Mouse (Mus musculus) adrenal gland, postnatal 14 days (tissue): ENCODE measurements around the gene Tanc1. TPM values are rescaled to one million over a fixed set of nuclear protein-coding genes. Genes with fewer than 3 reads are reported as not detected.
"Not testable (repeated sequence)": the region's sequence is repeated elsewhere in the genome, so short reads cannot be mapped to it uniquely, and the experiment has no call there.

Experiments used
- DNase-seq: peaks from one replicate; pipeline ENCODE4 v3.0.0; 2021; ENCODE audit warnings: mixed read lengths
- total RNA-seq: library from RNA; stranded (reverse); gene quantifications from 2 replicates; pipeline ENCODE4 v1.2.3, GENCODE M21; 2021

Gene Tanc1
- total RNA-seq, 1 experiment from 2014 or later = 19.9 TPM

DNA sequence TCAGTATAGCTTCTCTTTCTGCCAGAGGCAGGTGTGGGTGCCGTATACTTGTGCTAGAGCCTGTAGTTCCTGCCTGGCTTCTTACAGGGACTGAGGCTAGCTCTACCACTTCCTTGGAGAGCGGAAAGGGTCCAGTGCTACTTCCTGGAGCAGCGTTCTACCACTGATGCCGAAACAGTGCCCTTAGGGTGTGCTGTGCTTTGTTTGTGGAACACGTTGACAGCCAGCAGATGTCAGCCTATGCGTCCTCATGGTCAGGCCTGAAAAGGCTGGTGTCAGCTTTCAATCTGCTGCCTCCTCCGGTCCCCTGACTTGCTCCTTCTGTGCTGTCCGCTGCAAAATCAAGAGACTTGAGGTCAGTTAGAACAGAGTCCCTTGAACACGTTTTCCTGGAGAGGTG lies 218.3 kb downstream of the Tanc1 start:
- peak; percentile 40 for DNase-seq

DNA sequence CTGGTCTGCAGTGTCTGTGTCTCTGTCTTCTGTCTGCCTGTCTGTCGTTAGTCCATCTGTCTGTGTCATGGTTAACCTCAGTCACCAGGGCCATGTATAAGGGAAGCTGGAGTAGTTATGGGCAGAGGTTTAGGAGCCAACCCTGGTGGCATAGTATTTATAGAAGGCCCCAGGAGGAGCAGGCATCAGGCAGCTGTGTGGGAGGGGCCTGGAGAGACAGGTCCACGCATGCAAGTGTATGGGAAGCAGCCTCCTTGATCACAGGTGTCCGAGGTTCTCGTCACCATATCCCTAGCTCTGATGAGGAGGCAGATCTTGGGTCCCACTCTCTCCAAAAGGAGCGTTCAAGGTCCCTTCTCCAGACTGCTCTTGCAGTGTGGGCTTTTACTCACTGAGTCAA lies 219.1 kb downstream of the Tanc1 start:
- DNase-seq = no peak

DNA sequence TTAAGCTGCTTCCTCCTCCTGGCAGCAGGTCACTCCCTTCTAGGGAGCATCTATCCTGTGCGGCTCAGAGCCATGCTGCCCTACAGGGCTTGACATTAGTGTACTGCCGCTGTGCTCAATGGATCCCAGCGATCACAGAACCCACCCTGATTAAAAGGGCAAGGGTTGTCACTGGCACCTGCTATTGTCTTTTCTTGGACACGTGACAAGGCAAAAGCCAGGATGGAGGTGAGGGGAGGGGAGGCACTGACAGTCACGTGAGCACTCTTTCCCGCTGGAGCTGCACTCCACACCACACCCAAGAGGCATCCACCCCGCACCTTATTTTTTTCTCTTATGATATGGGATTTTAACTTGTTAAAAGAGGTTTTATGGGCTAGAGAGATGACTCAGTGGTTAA lies 220.0 kb downstream of the Tanc1 start:
- no peak for DNase-seq

DNA sequence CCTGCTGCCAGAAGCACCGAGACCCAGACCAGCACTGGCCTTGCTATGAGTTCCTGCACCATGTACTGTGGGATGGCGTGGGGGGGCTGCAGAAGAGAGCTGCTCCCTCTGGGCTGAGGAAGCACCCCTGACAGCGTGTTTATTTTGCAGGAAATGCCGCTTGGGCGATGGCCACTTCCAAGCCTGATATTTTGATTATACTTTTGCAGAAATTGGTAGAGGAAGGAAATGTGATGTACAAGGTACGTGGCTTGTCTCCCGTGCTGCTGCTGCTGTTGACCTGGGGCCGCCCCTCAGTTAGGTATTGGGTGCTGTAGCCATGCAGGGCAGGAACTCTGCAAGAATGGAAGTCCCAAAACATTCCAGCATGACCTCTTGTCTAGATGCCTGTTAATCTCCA lies 227.0 kb downstream of the Tanc1 start:
- DNase-seq = peak; percentile 46

DNA sequence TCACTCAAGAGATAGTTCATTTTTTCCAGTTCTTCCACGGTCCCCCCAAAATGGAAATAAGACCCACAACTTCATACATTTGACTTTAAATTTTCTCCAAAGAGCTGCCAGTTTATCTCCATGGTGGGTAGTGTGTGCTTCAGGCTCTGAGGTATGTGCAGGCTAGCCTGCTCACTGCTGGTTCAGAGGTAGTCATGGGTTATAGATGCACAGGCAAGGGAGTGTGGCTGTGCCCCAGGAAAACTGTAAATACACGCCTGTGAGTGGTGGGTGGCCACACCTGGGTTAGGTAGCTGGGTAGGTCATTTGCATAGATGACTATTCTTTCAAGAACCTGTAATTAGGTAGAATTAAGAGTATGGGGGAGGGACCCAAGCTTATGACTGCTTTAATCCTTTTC lies 227.9 kb downstream of the Tanc1 start:
- DNase-seq = no peak

DNA sequence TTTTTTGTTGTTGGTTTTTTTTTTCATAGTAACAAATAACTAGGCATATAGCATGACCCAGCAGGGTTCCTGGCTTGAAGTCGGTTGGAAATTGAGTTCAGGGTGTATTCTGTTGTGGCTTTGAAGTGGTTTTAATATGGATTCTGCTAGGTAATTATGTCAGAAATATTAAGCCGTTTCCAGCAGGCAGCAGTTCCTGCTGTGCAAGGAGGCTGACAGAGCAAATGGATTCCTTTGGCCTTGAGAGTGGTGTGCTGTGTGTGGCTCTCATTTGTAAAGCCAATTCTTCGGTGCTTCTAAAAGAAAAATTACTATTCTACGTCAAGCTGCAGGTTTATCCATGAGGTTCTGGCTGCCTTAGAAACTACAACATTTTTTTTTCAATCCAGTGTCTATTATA lies 228.3 kb downstream of the Tanc1 start:
- no peak for DNase-seq

DNA sequence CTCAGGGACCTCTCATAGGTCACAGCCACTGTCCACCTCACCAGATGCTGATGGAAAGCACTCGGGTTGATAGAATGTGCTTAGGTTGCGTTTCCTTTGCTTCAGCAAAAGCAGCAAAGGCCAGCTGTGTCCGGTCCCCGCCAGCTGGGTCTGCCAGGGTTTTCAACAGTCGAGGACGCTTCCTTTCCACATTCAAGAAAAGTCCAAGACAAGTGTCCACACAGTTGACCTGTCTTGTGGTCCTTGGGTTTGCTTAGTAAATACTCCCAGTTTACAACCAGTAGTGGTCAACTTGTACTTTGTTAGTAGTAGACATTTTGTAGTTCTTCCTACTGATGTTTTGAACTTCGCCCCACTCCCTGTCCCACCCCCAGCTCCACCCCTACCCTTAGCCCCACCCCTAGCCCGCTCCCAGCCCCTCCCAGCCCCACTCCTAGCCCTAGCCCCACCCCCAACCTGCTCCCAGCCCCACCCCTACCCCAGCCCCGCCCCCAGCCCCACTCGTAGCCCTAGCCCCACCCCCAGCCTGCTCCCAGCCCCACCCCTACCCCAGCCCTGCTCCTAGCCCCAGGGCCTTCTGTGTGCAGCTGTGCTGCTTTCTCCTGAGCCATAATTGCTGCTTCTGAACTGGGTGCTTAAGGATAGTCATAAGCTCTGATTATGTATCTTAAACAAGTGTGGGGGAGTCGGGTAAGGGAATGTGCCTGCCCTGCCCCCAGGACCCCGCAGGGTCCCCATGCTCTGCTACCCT lies 229.5 kb downstream of the Tanc1 start:
- DNase-seq = peak; percentile 31

DNA sequence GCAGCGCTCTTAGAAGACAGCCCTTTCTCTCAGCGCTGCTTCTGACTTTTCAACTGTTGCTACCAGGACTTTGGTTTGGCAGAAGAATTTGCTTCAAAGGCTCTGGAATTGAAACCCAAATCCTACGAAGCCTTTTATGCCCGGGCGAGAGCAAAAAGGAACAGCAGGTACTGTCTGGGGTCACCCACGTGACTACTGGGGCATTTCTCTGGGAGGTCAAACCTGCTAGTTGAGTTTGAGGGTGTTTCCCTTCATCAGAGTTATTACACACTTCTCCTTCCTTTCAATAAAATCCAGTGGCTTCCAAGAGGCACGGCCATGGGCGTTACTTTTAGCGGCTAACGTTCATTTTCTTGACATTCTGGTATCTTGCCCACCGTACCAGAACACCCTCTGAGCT lies 230.1 kb downstream of the Tanc1 start:
- no peak for DNase-seq

DNA sequence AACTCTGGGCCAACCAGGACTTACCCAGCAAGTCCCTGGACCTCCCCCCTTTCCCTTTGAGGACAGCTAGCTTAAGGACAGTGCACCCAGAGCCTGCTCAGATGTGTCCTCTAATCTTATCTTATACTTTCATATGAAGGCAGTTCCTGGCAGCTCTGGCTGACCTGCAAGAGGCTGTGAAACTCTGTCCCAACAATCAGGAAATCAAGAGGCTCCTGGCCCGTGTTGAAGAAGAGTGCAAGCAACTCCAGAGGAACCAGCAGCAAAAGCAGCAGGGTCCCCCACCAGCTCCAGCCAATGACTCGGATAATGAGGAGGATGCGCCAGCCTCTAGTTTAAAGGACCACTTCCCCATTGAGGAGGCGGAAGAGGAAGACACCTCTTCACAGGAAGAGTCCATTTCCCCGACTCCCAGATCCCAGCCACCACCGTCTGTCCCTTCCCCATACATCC lies 230.7 kb downstream of the Tanc1 start:
- no peak for DNase-seq

DNA sequence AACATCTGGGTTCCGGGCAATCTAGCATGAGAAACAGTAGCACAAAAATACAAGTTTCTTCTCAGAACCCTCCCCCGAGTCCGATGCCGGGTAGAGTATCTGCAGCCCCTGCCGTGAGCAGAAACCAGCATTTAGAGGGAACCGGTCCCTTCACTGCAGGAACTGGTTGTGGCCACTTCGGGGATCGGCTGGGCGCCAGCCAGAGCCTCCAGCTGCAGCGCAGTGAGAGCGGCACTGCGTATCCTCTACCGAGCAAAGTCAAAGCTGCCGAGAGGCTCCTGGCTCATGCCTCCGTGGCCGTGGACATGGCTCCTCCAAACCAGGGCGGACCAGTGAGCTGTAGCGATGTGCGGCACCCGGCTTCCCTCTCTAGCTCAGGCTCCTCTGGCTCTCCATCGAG lies 231.3 kb downstream of the Tanc1 start:
- DNase-seq = no peak

DNA sequence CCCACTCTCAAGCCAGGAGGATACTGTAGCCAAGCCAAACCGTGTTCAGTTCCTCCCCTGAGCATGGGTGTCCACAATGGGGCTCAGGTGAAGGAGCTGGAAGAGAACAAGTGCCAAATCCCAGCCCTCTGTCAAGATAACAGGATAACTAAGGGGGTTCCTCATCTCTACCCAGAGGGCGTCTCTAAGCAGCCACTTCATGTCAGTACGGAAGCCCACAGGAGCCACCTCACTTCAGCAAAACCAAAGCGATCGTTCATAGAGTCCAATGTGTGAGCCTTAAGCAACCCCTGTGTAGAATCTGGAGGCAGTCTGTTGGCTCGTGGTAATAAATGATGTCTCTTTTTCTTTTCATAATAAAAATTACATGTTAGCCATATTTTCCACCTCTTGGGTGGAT lies 232.0 kb downstream of the Tanc1 start:
- DNase-seq = no peak

DNA sequence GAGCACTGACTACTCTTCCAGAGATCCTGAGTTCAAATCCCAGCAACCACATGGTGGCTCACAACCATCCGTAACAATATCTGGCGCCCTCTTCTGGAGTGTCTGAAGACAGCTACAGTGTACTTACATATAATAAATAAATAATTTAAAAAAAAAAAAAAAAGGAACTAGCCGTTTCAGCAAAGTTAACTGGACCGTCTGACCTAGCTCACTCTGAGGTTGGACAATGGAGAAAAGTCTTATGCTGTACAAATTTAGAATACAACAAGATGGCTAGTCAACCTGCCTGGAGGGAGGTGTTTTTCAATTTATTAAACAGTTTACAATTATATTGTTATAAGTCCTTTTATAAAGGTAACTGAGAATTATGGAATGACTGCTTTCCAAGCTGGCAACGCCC lies 240.0 kb downstream of the Tanc1 start:
- not testable (repeated sequence) for DNase-seq

DNA sequence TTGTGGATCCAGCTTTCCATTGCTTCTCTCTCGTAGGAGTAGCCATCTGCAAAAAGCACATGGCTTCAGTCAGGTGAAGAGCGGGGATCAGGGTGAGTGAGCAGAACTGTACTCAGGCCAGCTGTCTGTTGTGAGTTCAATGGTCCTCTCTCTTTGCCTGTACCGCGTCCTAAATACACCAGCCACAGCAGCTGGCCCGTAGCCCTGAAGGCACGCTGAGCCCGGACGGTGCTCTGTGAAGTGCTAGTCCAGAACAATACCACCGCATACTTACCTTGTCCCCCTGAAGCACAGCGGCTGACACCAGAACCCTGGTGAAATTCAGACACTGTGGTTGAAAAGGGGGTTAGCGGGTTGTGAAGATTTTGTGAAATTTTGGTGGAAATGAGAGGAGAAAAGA lies 241.1 kb downstream of the Tanc1 start:
- DNase-seq = no peak

DNA sequence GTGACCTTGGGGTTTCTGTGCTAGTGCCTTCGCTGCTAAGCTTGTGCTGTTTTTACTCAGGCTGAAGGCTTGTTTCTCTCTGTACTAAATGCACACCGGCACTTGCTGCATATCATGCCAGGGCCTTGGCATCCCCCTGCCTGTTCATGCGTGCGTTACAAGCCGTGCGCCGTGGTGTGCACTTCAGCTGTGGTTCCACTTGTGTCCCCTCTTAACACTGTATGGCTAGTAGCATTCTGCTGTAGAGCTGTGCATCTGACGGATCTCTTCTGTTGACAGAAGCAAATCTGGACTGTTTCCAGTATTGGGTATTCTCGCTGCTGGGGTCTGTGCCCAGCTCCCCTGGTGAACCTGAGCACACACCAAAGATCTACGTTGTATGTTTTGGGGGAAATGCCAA lies 241.7 kb downstream of the Tanc1 start:
- DNase-seq = no peak

DNA sequence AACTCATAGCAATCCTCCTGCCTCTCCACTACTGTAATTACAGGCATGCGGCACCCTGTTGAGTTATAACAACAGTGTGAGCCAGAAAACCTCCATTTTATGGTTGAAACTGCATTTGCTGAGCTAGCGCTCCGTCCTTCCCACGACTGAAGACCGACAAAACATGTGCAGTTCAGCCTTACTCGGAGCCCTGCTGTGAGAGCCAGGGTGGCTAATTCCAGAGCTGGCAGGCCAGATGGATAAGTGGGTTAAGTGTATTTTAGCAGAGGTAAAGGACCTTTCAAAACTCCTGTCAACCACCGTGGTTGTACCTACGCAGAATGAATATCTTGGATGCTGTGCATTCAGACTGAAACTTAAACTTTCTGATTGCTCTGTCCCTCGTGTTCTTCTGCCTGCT lies 242.5 kb downstream of the Tanc1 start:
- no peak for DNase-seq

DNA sequence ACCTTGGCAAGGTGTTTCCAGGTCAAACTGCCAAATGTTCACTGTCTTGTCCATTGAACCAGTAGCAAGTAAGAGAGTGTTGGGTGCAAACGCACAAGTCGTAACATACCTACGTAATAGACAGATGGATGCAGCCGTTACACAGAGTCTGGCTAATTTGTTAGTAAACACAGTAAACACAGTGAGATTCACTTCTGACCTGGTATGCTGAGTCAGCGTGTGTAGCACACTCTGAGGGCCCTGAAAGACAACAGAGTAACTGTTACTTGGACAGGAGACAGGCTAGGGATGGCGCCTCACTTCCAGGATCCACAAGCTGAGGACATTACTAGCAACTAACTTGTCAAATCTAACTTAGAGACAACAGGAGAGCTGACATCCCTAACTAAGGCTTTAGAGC lies 250.8 kb downstream of the Tanc1 start:
- no peak for DNase-seq

DNA sequence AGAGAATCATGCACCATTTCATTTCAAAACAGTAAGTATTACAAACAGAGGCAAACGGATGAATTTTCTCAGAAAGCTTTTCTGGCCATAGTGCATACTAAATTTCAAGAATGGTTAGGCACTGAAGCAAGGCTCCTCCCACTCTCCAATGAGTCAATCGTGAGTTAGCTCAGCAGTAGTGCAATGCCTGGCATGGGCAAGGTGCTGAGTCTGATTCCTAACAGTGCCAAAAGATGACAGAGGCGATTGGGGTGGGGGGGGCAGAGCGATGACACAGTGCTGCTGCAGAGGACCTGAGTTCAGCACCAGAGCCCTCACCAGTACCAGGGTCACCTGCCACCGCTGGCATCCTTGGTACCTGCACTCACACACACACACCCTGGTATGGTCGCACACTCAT lies 258.7 kb downstream of the Tanc1 start:
- DNase-seq = peak; percentile 42

DNA sequence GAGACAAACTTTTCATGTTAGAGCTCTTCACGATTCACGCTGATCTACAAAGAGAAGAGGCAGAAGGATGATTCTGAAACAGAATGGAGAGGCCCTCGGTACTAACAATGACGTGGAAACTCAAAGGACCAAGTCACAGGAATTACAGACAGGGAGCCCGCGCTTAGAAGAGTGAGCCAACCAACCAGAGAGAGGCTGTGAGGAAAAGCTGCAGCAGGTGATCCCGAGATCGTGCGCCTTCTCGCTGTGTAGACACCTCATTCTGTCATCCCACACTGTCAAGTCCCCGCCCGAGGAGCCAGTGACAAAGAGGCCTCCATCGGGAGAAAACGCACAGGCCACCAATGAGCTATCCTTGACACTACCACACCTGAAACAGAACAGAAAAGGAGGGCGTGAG lies 264.6 kb downstream of the Tanc1 start:
- no peak for DNase-seq

DNA sequence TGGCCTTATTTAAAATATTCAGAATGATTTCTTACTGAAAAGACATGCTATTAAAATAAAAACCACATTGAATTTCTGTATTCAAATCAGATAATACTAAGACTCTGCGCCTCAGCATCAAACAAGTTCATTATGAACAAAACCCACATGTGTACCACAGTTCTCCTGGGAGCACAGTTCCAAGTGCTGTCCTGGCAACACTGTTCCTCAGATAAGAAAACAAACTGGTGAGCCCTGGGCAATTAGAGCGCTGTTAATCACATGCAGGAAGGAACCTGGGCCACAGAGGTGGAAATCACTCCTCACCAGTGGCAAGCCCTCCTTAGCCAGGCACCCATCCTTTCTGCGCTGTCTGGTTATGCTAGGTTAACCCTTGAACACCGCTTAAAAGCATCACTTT lies 265.5 kb downstream of the Tanc1 start:
- DNase-seq = no peak

DNA sequence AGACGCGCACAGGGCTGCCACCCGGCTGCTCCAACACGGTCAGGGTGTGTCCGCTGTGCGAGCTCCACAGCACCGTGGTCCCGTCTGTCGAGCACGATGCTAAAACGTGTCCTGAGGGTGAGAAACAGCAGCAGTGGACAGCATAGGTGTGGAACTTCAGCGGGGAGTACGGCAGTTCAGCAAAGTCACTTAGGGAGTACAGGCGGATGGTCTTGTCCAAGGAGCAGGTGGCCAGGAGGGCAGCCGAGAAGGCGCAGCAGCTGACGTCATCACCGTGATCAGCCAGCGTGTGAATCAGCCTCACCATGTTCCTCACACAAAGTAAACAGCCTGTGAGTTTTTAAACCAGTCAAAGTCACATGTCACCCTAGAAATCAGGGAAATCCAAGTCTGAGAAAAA lies 266.4 kb downstream of the Tanc1 start:
- no peak for DNase-seq

DNA sequence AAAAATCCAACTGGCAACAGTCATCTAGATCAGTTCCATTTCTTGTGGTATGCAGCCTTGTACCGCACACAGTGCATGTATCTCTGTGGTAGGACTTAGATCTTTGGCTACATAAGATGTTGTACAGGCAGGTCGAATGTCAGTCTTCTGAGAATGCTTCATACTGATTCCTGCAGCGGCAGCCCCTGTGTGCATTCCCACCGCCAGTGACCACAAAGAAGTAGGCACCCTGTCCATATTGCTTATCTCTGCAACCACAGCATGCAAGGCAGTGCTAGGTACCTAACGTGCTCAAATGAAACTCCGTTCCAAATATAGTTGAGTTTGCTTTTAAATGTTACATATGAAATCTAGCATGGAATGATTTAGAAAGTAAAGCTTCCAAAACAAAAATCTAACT lies 269.6 kb downstream of the Tanc1 start:
- DNase-seq = no peak

DNA sequence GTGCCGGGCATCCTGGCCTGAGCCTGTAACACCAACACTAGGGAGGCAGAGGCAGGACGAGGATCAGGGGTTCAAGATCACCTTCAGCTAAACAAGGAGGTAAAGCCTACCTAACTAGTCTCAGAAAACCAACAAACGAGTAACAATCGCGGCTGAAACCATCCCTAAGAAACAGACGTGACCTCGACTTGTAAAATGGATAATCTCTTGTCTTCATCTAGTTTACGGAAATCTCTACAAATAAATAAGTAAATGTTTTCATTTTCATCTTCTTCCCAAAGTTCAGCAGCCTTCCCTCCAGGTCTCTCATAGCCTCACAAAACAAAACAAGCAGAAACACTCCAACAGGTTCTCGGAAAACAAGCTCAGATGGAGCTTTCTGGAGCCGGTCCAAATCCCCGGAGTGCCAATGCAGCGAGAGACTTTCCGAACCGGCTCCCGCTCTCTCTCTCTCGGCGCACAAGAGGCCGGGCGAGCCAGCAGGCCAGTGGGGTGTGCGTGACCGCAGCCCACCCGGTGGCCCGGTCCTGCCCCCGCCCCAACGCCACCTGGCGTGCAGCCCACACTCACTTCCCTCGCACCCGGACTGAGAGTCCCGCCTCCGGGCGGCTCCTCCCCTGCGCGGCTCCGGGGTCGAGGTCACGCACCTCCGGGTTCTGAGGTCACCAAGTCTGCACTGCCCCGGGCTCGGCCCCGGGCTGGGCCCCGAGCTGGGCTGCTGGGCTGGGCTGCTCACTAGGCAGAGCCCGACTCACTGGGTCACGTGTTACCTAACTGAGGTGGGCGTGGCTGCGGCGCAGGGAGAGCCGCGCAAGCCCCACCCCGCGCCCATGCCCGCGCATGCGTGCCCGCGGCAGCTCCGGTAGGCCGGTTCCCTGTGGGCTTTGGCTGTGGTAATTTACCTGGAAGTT lies 270.2 kb downstream of the Tanc1 start, which contains the start of gene Wdsub1:
TSS of gene Wdsub1 (minus strand) at position 761 of the 911 bp plus-strand sequence.
- peak; percentile 97 for DNase-seq

DNA sequence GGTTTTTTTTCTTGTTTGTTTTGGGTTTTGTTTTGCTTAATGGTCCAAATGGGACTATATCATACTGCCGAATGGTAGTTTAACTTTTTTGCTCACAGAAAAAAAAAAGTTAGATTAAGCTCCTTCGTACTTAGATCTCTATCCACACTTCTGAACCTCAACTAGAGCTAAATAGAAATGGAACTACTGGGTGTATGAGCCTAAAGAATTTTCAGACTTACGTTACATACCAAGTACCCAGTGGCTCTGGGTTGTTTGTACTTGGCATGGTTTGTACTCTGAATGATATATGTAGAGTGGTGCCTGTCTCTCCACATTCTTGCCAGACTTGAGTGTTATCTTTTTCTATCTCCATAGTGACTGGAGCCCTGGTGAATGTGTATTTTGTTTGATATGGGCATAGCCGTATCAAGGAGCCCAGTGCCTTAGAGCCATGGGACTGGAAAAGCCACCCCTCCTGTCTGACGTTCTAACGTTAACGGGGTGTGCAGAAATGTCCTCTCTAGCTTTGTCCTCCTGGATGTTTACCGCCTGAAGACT lies 271.0 kb downstream of the Tanc1 start:
- no peak for DNase-seq
